Mouse (Mus musculus) forebrain, embryonic 14.5 days (tissue): ENCODE data around the gene Ptpn1. TPM values are rescaled to one million over a fixed set of nuclear protein-coding genes. Genes with fewer than 3 reads are reported as not detected.

ENCODE experiments used
- ATAC-seq: fragments of 200-750 bp; cut with Nextera tagmentation; 2 replicates; pipeline ENCODE4 v1.8.0; 2017; ENCODE audit warnings: mild to moderate bottlenecking, moderate library complexity
- DNase-seq: peaks from one replicate; pipeline ENCODE4 v3.0.0-alpha.2; 2015; ENCODE audit warnings: low spot score
- H3K27ac ChIP-seq: fragments of 300-500 bp; sonication (generic); 2 replicates; pipeline ENCODE4 v1.5.1; 2014; ENCODE audit warnings: low read depth, mild to moderate bottlenecking, control low read depth, low read length, moderate library complexity
- H3K27me3 ChIP-seq: fragments of 300-500 bp; sonication (generic); replicated peaks from 2 replicates; pipeline ENCODE4 v1.6.1; 2014; ENCODE audit warnings: low read length, control low read depth, mixed read lengths; ENCODE audit not compliant: control insufficient read depth, insufficient read depth
- H3K36me3 ChIP-seq: fragments of 300-500 bp; sonication (generic); 2 replicates; pipeline ENCODE4 v1.6.1; 2014; ENCODE audit warnings: low read length, control low read depth; ENCODE audit not compliant: control insufficient read depth, insufficient read depth
- H3K4me1 ChIP-seq: fragments of 300-500 bp; sonication (generic); 2 replicates; pipeline ENCODE4 v1.6.1; 2014; ENCODE audit warnings: antibody characterized with exemption, low read length, control low read depth; ENCODE audit not compliant: control insufficient read depth, insufficient read depth
- H3K4me2 ChIP-seq: fragments of 300-500 bp; sonication (generic); 2 replicates; pipeline ENCODE4 v1.6.1; 2014; ENCODE audit warnings: mild to moderate bottlenecking, control low read depth, low read length
- H3K4me3 ChIP-seq: fragments of 300-500 bp; sonication (generic); 2 replicates; pipeline ENCODE4 v1.5.1; 2014; ENCODE audit warnings: low read depth, low read length, control low read depth
- H3K9ac ChIP-seq: fragments of 300-500 bp; sonication (generic); 2 replicates; pipeline ENCODE4 v1.6.1; 2014; ENCODE audit warnings: mild to moderate bottlenecking, low read length, control low read depth, moderate library complexity
- H3K9me3 ChIP-seq: fragments of 300-500 bp; sonication (generic); replicated peaks from 2 replicates; pipeline ENCODE4 v1.6.1; 2016; ENCODE audit warnings: low read length, control low read depth, mixed read lengths; ENCODE audit not compliant: control insufficient read depth
- WGBS: fragments of 180-500 bp; shearing (Covaris S2); extraction: QIAGEN DNeasy Blood & Tissue Kit; methylation state at CpG from one replicate; pipeline ENCODE4 v1.1.7; 2014; 5-methylcytosine and 5-hydroxymethylcytosine counted together
- polyA plus RNA-seq: library from polyadenylated mRNA; unstranded; fragments of >200 nt; fragmentation: Nextera tagmentation; extraction: Ambion mirVana; gene quantifications from 2 replicates; pipeline ENCODE4 v1.2.1, GENCODE M21; 2014

The Ptpn1 gene
- polyA plus RNA-seq, 1 experiment from 2014 or later, result 65.1 TPM

DNA sequence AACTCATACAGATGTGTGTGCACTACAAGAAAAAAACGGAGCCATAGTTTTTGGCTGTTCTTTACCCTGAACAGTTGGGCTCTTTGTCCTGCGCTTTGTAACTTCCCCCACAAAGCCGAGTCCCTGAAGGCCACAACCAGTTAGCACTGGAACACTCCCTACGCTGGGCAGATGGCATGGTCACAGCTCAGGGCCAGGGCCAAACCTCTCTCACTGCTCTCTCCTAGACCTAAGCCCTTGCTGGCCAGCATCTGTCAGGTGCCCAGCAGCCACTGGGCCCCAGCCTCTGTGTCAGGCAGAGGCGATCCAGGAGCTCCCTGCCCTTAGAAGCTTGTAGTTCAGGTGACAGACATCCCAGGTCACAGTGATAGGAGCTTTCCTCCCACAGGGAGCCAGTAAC lies 13.6 kb downstream of the Ptpn1 start:
- no peaks in the 10 kb centered on the region for H3K36me3 ChIP-seq
- no peaks in the 10 kb centered on the region for H3K27me3 ChIP-seq
- no peak for DNase-seq
- no peak overlapping the region for H3K27ac ChIP-seq
- H3K9ac ChIP-seq, result no peak overlapping the region
- WGBS, result 88% methylated on average over 5 of the region's 5 CpGs
- H3K4me2 ChIP-seq, result no peak overlapping the region
- no peak overlapping the region for H3K4me3 ChIP-seq
- no peak for ATAC-seq
- H3K9me3 ChIP-seq, result no peaks in the 10 kb centered on the region
- H3K4me1 ChIP-seq, result peaks cover 33% of the 10 kb centered on the region

DNA sequence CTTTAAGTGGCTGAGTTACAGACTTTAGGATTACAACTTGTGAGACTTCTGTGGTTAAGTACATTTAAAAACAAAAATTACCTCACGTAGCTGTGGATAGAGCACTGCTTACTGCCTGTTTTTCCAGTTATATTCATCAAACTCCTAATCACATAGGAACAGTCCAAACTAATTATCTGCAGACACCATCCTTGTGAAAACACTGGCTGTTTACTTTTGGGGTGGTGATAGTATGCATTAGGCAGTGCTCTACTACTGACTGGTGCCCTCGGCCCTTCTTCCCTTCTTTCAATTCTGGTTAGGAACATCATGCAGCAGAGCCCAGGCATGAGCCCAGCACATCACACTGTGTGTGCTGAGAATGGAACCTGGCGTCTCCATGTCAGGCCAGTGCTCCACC lies 15.4 kb downstream of the Ptpn1 start:
- Histone ChIP-seq H3K9me3 (no peaks in the 10 kb centered on the region), H3K36me3 (no peaks in the 10 kb centered on the region), H3K27ac (no peak overlapping the region), H3K27me3 (no peaks in the 10 kb centered on the region), H3K4me3 (no peak overlapping the region), H3K4me1 (peaks cover 21% of the 10 kb centered on the region), H3K4me2 (no peak overlapping the region), H3K9ac (no peak overlapping the region)
- no peak for DNase-seq
- no peak for ATAC-seq
- 95% methylated on average over 3 of the region's 3 CpGs for WGBS

DNA sequence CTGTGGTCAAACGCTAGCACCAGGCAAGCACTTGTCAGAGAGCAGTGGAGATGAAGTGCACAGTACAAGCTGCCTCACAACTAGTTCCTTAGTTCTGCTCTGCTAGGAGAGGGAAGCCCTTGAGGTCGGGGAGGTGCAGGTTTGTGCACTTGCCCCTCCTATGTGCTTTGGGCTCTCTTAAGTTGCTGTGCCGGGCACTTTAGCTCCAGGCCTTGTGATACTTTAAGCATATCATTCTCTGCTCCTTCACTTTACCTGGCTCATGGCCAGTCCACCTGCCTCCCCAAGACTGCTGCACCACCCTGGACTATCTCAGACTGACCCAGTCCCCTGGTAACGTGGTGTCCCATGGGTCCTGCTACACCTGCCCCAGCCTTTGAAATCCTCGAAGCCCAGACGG lies 16.2 kb downstream of the Ptpn1 start:
- no peak overlapping the region for H3K27ac ChIP-seq
- no peaks in the 10 kb centered on the region for H3K9me3 ChIP-seq
- no peak overlapping the region for H3K4me2 ChIP-seq
- H3K9ac ChIP-seq, result no peak overlapping the region
- H3K4me1 ChIP-seq, result peaks cover 13% of the 10 kb centered on the region
- 0 out of 2 replicates have a peak, but pooled peaks cover under 1% of the 10 kb centered on the region for H3K36me3 ChIP-seq
- no peak overlapping the region for H3K4me3 ChIP-seq
- DNase-seq (no peak), ATAC-seq (no peak)
- H3K27me3 ChIP-seq, result no peaks in the 10 kb centered on the region
- 73% methylated on average over 6 of the region's 6 CpGs for WGBS

DNA sequence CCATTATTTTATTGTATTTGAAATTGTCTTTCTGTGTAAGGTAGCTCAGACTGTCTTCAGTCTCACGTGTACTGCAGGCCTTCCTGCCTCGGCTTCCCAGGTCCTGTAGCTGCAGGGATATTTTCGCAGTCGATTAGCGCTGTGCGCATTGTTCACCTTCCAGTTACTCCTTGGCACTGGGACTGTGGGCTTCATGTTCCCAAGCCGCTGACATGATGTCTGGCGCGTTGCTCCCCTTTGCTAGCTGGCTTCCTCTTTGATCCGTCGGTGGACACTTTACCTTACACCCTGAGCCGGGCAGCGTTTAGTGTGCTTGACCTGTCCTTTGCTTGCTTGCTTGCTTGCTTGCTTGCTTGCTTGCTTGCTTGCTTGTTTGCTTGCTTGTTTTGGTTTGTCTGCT lies 16.7 kb downstream of the Ptpn1 start:
- DNase-seq (no peak), ATAC-seq (no peak)
- H3K4me1 ChIP-seq, result peaks cover 8% of the 10 kb centered on the region
- H3K27me3 ChIP-seq, result no peaks in the 10 kb centered on the region
- H3K9ac ChIP-seq, result no peak overlapping the region
- H3K36me3 ChIP-seq, result 0 out of 2 replicates have a peak, but pooled peaks cover 5% of the 10 kb centered on the region
- 81% methylated on average over 13 of the region's 13 CpGs for WGBS
- H3K4me2 ChIP-seq, result no peak overlapping the region
- no peak overlapping the region for H3K4me3 ChIP-seq
- H3K27ac ChIP-seq, result no peak overlapping the region
- no peaks in the 10 kb centered on the region for H3K9me3 ChIP-seq

DNA sequence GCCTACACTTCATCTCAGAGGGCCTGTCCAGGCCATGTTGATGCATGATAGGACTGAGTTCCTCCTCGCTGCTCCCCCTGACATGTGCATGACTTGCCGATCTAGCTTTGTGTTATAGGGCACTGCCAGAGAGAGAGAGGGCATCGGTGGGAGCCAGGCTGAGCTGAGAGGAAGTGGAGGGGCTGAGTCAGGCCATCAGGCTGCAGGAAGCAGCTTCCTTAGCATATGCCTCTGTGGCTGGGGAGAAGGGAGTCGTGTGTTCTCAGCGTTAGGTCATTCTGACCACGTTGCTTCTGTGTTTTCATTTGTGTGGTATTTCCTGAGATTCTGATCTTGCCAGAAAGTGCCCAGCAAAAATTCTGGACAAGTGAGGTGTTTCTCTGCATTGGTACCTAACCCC lies 17.4 kb downstream of the Ptpn1 start:
- 0 out of 2 replicates have a peak, but pooled peaks cover 3% of the 10 kb centered on the region for H3K4me1 ChIP-seq
- 77% methylated on average over 6 of the region's 6 CpGs for WGBS
- no peak overlapping the region for H3K9ac ChIP-seq
- no peak for DNase-seq
- H3K36me3 ChIP-seq, result 0 out of 2 replicates have a peak, but pooled peaks cover 5% of the 10 kb centered on the region
- H3K27ac ChIP-seq, result no peak overlapping the region
- no peak for ATAC-seq
- no peaks in the 10 kb centered on the region for H3K27me3 ChIP-seq
- no peaks in the 10 kb centered on the region for H3K9me3 ChIP-seq
- H3K4me2 ChIP-seq, result no peak overlapping the region
- no peak overlapping the region for H3K4me3 ChIP-seq

DNA sequence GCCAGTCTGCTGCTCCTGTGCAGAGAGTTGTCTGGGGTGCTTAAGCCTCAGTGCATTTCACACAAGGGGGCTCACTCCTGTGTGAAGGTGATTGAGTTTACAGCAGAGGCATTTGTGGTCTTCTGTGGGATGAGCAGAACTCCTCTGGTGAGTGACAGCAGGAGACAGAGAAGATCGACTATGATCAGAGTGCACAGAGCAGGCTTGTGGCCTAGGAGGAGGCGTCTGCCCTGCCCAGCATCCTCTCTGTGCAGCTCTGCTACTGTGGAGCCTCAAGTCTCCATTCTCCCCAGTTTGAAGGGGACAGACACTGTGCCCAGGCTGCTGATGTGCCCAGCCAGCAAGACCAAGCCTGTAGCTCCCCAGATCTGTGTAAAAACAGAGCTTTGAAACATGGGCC lies 18.0 kb downstream of the Ptpn1 start:
- WGBS, result 88% methylated on average over 2 of the region's 2 CpGs
- no peak for DNase-seq

DNA sequence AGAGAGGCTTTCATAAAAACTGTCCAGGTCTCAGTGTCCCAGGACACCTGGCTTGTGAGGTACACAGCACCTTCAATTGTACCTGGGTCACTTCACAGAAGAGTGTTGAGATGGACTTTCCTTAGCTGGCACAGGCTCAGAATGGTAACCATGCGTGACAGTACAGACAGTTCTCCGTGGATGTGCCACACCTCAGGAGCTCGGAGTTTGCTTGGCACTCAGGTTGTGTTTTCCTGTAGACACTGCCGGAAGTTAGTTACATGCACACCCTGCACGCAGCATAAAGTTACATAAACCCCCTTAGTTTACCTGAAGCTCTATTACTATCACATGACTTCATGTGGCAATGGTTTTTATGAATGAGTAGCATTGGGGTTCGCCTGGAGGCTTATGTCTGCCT lies 18.8 kb downstream of the Ptpn1 start:
- H3K9me3 ChIP-seq, result no peaks in the 10 kb centered on the region
- ATAC-seq (no peak), DNase-seq (no peak)
- no peaks in the 10 kb centered on the region for H3K27me3 ChIP-seq
- no peaks in the 10 kb centered on the region for H3K4me1 ChIP-seq
- H3K36me3 ChIP-seq, result 0 out of 2 replicates have a peak, but pooled peaks cover 5% of the 10 kb centered on the region
- H3K27ac ChIP-seq, result no peak overlapping the region
- H3K9ac ChIP-seq, result no peak overlapping the region
- no peak overlapping the region for H3K4me2 ChIP-seq
- 90% methylated on average over 6 of the region's 6 CpGs for WGBS
- H3K4me3 ChIP-seq, result no peak overlapping the region

More for the DNA sequence above, 18.0 kb downstream of the Ptpn1 start:
- ATAC-seq, result no peak
- Histone ChIP-seq H3K4me1 (no peaks in the 10 kb centered on the region), H3K9ac (no peak overlapping the region), H3K4me3 (no peak overlapping the region), H3K9me3 (no peaks in the 10 kb centered on the region), H3K36me3 (0 out of 2 replicates have a peak, but pooled peaks cover 5% of the 10 kb centered on the region), H3K27me3 (no peaks in the 10 kb centered on the region), H3K4me2 (no peak overlapping the region), H3K27ac (no peak overlapping the region)

DNA sequence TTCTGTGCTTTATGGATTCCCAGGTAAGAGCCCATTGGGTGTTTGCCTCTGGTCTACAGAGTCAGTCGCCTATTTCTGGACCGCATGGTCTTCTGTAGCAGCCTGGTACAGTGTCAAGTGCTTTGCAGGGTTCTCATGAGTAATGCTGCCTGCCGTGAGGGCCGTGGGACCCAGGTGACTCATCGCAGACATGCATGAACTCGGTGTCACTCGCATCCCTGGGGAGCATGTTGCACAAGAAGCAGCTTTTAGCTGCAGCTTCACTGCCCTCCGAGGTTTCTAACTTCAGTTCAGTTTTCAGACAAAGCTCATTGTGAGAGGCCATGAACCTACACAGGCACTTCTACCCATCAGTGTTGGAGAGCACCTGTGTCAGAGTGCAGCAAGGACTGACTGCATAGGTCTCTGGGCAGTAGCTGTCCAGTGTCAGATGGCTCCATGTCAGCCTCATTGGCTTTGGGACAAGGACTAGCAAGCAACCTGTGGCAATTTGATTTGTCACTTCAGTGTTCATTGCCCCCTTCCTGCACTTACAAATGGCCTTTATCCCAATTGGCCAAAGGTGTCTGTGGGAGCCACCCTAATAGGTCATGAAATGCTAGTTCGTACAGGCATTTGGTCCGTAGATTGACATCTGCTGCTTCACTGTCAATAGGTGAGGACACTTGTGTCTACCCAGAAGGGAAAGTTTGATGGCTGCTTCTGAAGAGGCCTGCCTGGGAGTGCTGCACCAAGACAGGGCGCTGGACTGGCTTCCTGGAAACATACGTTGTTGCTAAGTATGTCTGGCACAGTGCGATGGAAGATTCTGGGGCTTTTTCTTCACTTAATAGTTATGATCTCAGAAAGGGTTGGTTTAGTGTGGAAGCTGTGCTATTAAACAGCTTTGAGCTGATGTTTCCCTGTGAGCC lies 19.7 kb downstream of the Ptpn1 start:
- H3K9ac ChIP-seq, result no peak overlapping the region
- H3K4me3 ChIP-seq, result no peak overlapping the region
- no peaks in the 10 kb centered on the region for H3K27me3 ChIP-seq
- H3K36me3 ChIP-seq, result 0 out of 2 replicates have a peak, but pooled peaks cover 5% of the 10 kb centered on the region
- H3K4me2 ChIP-seq, result no peak overlapping the region
- H3K4me1 ChIP-seq, result no peaks in the 10 kb centered on the region
- DNase-seq (no peak), ATAC-seq (no peak)
- 97% methylated on average over 13 of the region's 13 CpGs for WGBS
- no peak overlapping the region for H3K27ac ChIP-seq
- no peaks in the 10 kb centered on the region for H3K9me3 ChIP-seq

DNA sequence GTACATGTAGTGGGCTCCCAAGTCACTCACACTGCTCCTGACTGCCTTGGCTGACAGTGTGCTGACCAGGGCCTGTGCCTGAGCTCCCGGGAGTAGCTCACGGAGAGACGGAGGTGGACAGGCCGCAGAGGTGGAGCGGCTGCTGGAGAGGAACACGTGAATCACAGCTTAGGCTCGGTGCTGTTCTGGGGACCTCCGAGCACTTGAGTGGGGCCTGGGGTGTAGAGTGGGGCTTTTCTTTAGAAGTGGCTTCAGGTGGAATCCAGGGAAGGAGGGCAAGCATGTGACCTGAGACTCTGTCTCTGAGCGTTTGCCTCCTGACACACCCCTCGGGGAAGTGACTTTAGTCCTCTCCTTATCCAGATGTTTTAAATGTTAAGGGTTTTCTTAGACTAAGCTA lies 22.0 kb downstream of the Ptpn1 start:
- DNase-seq, result no peak
- no peak overlapping the region for H3K9ac ChIP-seq
- H3K4me3 ChIP-seq, result no peak overlapping the region
- H3K9me3 ChIP-seq, result no peaks in the 10 kb centered on the region
- no peak for ATAC-seq
- H3K4me2 ChIP-seq, result no peak overlapping the region
- H3K4me1 ChIP-seq, result no peaks in the 10 kb centered on the region
- H3K27me3 ChIP-seq, result no peaks in the 10 kb centered on the region
- H3K36me3 ChIP-seq, result peaks cover 8% of the 10 kb centered on the region; the same call in 1 of the 2 replicates
- WGBS, result 90% methylated on average over 10 of the region's 10 CpGs
- H3K27ac ChIP-seq, result no peak overlapping the region
